Mouse (Mus musculus) small intestine, adult 10 weeks (tissue): ENCODE results near the gene Foxl1. TPM values are rescaled to one million over a fixed set of nuclear protein-coding genes. Genes with fewer than 3 reads are reported as not detected.

Experiments used
- polyA plus RNA-seq: library from polyadenylated mRNA; stranded (reverse); fragments of 350-450 nt; fragmentation: Illumina TruSeq; extraction: RNeasy Lipid Tissue Mini Kit (QIAGEN cat#74804); gene quantifications from one replicate; pipeline ENCODE4 v1.2.3, GENCODE M21; 2014; ENCODE audit warnings: low replicate concordance

The Foxl1 gene
- polyA plus RNA-seq: 0.48 TPM

GRCm38 (mm10) chr8:121127756-121128375 lies at the start of gene Foxl1:
Foxl1 (plus strand) TSS chr8:121127940.

GRCm38 (mm10) chr8:121084210-121084951 lies 43.4 kb upstream of the Foxl1 start, which contains the start of gene Foxf1:
Foxf1 (plus strand) TSS chr8:121084386.

GRCm38 (mm10) chr8:121107668-121108656 lies 19.8 kb upstream of the Foxl1 start, which contains the start of gene Mthfsd:
Mthfsd (minus strand) TSS chr8:121108392.

GRCm38 (mm10) chr8:121115948-121116347 lies 11.8 kb upstream of the Foxl1 start, which contains the start of gene Foxc2:
Foxc2 (plus strand) TSS chr8:121116171.

Other genes with a start within 250 kb of the Foxl1 start
- gene Foxf1, start 43.6 kb upstream of the Foxl1 start, polyA plus RNA-seq: 11.2 TPM
- 1.0 TPM for gene Mthfsd, start 19.5 kb upstream of the Foxl1 start, polyA plus RNA-seq
- gene Foxc2, start 11.8 kb upstream of the Foxl1 start, polyA plus RNA-seq: not detected